Mouse (Mus musculus) left cerebral cortex, adult 8-10 months (tissue): ENCODE results near the gene Gm5475. TPM values are rescaled to one million over a fixed set of nuclear protein-coding genes. Genes with fewer than 3 reads are reported as not detected.

ENCODE experiments used
- DNase-seq, 2 experiments: peaks; one replicate each; pipeline ENCODE4 v3.0.0; 2022; ENCODE audit warnings: low spot score in 2 of 2
- total RNA-seq, 4 experiments: library from RNA; stranded (reverse); gene quantifications; 2 replicates each; pipeline ENCODE4 v1.2.4; 2022

Gene Gm5475
- total RNA-seq, 4 experiments from 2014 or later = 0.15 TPM; not detected in 3

DNA sequence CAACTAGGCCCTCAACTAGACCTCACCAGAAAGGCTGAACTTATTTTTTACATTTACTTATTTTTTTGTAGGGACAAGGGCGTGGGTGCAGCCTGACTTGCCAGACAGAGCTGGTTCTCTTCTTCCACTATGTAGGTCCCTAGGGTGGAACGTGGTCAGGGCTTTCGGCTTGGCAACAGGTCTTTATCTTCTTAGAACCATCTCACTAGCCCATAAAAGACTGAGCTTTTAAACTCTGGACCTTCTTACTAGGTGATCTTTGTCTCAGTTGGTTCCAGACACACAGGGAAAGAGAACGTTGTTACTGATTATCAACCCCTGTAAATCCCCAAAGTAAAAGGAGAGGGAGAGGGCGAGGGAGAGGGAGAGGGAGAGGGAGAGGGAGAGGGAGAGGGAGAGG, 8.6 kb upstream of the Gm5475 start:
- no peak for DNase-seq

- no peak for DNase-seq
Measured at GRCm38 (mm10) chr15:100414011-100414410, 7.9 kb upstream of the Gm5475 start.

- DNase-seq = no peak
Measured at GRCm38 (mm10) chr15:100414942-100415341, 7.0 kb upstream of the Gm5475 start.

DNA sequence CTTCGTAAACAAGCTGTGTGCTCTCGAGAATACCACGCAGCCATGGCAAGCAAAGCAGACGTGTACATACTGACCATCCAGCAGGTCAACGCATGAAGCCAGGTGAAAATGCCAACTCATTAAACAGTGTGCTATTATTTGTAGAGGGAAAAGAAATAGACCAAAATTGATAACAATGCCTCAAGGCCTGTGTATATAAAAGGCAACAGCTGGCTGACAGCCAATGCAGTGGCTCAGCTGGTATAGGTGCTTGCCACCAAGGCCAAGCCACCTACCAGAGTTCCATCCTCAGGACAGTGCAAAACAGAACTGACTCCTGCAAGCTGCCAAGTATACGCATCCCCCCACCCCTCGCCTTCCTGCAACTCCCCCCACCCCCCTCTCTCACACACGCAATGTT, 6.3 kb upstream of the Gm5475 start:
- no peak for DNase-seq

DNA sequence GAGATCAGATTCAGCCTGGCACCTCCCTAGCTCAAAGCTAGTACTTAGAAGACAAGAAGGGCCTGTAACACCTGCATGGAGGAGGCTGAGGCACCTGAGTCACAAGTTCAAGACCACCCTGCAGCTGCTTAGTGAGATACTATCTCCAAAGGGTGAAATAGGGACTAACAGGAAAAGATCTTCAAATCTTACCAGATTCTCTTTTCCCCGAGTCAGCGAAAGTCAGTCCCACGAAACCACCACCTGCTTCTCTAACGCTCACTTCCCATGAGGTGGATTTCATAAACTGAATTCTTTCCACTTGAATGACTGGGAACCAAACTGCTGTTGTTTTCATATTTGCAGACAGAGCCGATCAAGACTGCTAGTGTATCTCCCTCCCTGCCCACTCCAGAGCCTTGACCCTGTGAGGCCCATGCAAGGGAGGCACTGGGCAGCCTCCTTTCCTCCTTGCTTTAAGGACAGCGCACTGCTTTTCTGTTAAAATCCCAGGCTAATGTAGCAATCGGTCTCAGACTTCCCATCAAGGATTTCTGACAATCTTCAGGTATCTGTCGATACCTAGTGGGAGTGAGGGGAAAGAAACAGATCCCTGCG, 4.0 kb upstream of the Gm5475 start:
- DNase-seq = no peak

DNA sequence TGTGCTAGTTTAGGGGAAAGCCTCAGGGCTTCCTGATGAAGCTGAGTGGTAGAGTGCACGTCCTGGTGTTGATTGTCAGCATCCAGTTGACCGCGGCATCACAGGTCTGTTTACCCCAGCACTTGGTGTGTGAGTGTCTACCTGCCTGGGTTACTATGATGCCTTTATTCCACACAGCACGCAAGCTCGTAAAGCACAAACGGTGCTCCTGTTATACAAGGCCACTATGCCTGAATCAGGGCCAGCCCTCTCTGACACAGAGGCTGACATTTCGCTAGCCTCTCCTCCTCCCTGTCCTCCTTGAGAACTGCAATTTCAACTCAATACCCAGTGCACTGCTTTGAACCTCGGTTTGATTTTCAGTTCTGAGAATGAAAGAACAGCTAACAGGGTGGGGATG, 2.6 kb upstream of the Gm5475 start:
- DNase-seq = no peak

- no peak for DNase-seq
Measured at GRCm38 (mm10) chr15:100419901-100420745, 1.8 kb upstream of the Gm5475 start.

GRCm38 (mm10) chr15:100421059-100421757, 739 bp upstream of the Gm5475 start:
- no peak for DNase-seq

DNA sequence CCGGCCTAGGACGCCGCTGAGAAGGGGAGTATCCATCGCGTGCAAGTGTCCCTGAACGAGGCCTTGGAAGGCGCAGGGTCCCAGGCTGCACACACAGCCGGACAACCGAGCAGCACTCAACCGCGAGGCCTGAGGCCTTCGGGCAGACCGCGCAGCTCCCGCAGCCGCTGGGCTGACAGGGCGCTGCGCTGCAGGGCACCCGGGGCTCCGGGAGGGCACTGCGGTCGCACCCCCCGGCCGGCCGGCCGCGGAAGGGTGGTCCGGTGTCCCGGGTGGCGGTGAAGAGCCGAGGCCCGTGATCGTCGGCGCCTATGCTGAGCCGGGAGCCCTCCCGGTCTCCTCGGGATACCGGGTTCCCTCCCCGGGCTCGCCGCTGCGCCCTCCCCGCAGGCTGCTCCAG, 529 bp downstream of the Gm5475 start:
- DNase-seq = no peak

DNA sequence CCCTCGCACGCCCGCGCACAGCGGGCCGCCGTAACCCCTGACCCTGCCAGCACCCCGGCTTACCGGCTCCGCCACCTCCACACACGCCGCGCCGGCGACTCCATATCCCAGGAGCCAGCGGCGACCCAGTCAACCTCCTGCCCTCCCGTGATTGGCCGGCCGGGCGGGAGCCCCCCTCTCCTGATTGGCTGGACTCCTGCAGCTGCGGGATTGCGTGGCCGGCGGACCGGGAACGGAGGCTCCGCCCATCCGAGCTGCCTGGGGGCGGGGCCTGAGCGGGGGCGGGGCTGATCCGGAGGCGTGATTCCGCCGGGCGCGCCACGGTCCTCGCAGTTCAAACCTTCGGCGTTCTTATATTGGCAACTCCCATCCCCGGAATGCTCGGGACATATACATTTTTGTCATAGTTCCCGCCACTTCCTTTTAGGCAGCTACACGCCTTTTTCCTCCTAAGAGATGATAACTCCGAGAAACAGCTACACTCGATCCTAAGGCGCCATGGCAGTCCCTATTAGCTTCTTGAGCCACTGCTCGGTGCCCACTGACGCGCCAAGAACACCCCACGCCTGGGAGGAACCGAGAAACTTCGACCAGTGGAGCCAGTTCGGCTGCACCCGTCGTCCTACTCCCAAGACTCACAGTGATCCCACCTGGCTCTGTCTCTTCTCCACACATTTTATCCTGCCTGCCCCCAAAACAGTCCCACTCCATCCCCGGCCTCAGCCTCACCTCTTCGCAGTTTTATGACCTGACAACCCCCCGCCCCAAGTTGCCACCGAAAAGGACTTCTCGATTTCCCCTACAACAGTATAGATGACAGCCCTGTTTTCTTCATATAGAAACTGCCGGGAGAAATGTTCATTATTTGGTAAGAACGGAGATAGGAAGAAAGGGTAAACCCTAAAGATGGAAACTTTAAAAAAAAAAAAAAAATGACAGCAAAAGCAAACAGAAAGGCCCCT, 1.2 kb downstream of the Gm5475 start:
- DNase-seq = peak; percentile 84 to 96

DNA sequence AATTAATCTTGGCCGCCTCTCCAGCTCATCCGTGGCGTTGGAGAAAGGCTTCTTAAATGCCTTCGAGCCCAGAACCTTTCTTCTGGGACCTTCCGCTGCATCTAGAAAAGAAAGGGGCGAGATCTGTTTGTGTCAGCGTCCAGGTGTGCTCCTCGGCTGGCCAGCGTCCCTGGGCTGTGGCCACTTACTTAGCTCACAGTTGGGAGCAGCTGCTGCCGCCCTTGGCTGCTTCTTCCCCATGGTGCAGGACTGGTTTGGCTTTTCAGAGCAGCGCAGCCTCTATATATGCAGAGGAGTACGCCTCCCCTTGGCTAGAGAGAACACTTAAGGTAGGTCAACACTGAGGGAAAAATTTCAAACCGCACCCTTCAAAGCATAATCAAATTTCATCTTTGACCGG, 2.0 kb downstream of the Gm5475 start:
- DNase-seq = no peak

DNA sequence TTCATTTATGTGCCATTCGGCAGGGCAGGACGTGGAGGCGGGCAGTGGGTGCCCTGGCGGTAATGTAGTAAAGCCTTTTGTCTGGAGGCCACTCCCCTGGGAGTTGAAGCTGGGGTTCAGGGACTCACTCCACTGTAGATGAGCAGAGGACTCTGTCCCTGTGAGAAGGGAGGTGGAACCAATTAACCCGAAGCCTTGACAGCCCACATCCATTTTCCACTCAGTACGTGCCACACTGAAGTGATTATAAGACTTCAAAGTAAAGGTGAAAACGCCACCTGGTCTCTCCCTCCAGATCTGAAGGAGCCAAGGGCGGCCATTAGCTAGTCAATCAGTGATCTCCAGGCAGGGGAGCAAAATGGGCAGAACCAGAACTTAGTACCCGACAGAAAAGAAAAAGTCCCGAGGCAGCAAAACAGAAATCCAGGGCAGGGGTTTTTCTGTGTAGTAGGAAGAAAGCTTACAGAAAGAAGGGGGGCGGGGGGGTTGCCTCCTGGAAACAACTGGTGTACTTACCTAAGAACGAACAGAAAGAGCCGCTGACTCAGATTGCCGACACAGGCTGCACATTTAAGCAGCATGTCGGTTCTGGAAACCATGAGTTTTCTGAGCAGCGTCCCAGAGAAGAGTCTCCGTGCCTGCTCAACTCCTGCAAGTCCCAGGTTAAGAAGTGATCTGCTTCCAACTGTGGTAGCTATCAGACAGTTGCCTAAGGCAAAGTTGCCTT, 2.6 kb downstream of the Gm5475 start, which contains the start of gene Slc11a2:
Slc11a2 (minus strand) TSS at position 677 of the 727 bp plus-strand sequence.
- no peak for DNase-seq

- DNase-seq = no peak
Measured at GRCm38 (mm10) chr15:100428296-100428905, 6.5 kb downstream of the Gm5475 start.

GRCm38 (mm10) chr15:100429959-100430565, 8.1 kb downstream of the Gm5475 start:
- DNase-seq = no peak

DNA sequence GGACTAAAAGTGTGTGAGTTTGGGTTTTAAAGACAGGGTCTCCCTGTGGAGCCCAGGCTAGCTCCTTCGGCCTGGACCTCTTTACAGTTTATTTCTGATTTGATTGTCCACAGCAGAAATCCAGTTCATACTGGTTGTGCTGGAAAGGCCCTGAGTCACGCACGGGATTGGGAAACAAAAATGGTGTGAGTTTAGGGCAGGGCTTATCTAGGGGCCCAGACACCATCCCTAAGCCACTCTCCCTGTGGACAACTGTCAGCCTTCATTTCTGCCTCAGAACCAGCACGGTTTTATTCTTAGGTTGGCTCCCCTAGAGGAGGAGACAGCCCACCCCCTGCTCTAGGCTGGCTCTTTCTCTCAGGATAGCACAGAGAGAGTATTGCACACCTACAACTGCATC, 11.3 kb downstream of the Gm5475 start:
- no peak for DNase-seq

DNA sequence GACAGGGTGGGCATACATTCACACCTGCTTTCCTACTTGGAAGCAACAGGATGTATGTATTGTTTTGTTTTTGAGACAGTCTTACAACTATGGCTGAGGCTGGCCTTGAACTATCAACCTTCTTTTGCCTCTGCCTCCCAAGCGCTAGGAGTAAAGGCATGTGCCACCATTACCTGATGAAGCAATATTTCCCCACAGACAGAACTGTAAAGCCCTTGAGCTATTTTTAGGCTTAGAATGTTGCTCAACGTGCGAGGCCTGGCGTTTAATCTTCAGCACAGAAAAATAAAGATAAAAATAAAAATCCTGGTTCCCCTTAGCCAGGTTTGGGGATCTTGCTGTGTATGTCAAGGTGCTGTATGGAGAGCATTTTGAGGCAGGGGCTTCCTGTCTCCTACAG, 14.2 kb downstream of the Gm5475 start:
- DNase-seq = no peak

DNA sequence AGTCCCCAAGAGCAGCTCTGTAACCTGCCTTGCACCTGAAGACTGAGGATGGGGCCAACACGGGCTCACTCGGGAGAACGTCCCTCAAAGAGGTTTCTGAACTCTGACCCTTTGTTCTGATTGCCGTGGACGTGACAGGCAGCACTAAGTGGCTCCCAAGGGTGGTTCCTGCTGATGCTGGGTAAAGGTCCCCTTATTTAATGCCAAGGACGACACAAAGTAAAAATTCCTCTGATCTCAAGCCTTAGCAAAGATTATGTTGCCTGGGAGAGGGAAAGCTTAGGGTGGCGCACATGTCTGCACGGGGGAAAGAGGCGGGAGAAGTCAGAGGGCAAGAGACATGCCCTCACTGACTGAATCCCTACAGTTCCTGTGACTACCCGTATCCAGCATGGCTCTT, 14.6 kb downstream of the Gm5475 start:
- no peak for DNase-seq

GRCm38 (mm10) chr15:100443126-100443922, 21.4 kb downstream of the Gm5475 start:
- DNase-seq = peak; percentile 55 to 90

DNA sequence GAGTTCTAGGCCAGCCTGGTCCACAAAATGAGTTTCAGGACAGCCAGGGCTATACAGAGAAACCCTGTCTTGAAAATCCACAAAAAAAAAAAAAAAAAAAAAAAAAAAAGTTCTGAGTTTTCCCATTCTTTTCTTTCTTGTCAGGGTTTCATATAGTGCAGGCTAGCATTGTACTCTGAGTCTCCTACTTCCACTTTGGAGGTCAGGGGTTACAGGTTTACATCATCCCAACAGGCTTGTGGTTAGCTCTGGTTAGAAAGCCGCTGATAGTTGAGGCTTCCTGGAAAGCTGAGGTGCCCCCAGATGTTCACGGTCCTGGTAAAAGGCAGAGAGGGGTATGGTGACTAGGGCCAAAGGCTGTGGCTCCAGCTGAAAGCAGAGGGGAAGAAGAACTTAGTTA, 24.9 kb downstream of the Gm5475 start:
- DNase-seq = no peak
